Mouse (Mus musculus) cortical plate, adult 2 months (tissue): Measurements from ENCODE around the gene Atxn2l.

ENCODE experiments used
- CTCF ChIP-seq: fragments of 200-500 bp; IDR thresholded peaks from 2 replicates; pipeline ENCODE4 v1.5.1; 2011; ENCODE audit warnings: mild to moderate bottlenecking, control low read depth, low read length; ENCODE audit not compliant: insufficient read depth; ENCODE audit errors: extremely low read depth
- POLR2A ChIP-seq: fragments of 200-500 bp; IDR thresholded peaks from 2 replicates; pipeline ENCODE4 v1.6.1; 2011; ENCODE audit warnings: mild to moderate bottlenecking, low read length, control low read depth; ENCODE audit not compliant: insufficient read depth; ENCODE audit errors: extremely low read depth

- TF ChIP-seq POLR2A (no peak), CTCF (no peak)
Observed at GRCm38 (mm10) chr7:126446217-126446616, 57.0 kb downstream of the Atxn2l start.
